Mouse (Mus musculus): ENCODE data around the gene D630003M21Rik. TPM values are rescaled to one million over a fixed set of nuclear protein-coding genes. Genes with fewer than 3 reads are reported as not detected.

D630003M21Rik gene
- total RNA-seq, 2 experiments from 2014 or later: 1.2 to 2.2 TPM

- no peak for TF ChIP-seq CTCF (IDR thresholded peaks at IDR 0.05)
Measured at GRCm38 (mm10) chr2:158250558-158250957, 21.5 kb upstream of the D630003M21Rik start.

DNA sequence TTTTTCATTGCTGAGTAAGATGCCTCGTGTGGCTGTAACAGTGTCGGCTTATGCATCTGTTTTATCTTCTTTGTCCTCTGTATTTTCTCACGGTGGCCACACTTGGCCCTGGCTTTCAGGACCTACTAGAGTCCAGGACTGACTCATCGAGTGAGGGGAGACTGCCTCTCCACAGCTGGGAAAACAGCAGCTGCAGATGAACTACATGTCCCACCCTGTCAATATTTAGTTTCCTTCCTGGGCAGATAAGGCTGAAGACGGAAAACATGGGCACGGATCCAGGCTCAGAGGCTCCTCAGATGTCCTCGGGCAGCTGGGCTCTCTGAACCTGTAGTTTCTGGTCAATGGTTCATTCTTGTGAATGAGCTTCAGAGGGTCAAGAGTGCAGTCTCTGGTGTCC, 19.3 kb upstream of the D630003M21Rik start:
- intact Hi-C loops (cut with DNase I): no loop called here
- peak; percentile 73 for DNase-seq
- TF ChIP-seq CTCF (IDR thresholded peaks at IDR 0.05): no peak
- no peak overlapping the region for H3K4me3 ChIP-seq
- peak overlapping the region; percentile 56 for H3K27ac ChIP-seq

More at GRCm38 (mm10) chr2:158250558-158250957, 21.5 kb upstream of the D630003M21Rik start:
- Histone ChIP-seq H3K4me3 (no peak overlapping the region), H3K27ac (no peak overlapping the region)
- DNase-seq: no peak
- intact Hi-C loops (cut with DNase I): no loop called here

DNA sequence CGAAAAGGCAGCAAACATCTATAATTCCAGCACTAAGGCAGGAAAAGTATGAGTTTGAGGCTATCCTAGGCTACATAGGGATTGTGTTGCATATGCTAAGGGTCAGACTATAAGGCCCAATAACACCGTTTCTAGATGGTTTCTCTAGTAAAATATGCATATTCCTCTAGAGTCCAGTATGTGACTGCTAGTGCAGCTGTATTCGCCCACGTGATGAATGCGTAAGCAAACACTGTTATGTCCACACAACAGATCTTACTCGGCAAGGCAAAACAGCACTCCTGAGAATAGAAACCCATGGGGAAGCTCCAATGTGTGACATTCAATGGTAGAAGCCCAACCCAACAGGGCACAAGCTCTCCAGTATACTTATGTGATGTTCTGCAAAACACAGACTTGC, 18.8 kb upstream of the D630003M21Rik start:
- H3K27ac ChIP-seq: peak overlapping the region; percentile 56
- DNase-seq: no peak
- no peak overlapping the region for H3K4me3 ChIP-seq
- no peak for TF ChIP-seq CTCF (IDR thresholded peaks at IDR 0.05)
- intact Hi-C loops (cut with DNase I): no loop called here

DNA sequence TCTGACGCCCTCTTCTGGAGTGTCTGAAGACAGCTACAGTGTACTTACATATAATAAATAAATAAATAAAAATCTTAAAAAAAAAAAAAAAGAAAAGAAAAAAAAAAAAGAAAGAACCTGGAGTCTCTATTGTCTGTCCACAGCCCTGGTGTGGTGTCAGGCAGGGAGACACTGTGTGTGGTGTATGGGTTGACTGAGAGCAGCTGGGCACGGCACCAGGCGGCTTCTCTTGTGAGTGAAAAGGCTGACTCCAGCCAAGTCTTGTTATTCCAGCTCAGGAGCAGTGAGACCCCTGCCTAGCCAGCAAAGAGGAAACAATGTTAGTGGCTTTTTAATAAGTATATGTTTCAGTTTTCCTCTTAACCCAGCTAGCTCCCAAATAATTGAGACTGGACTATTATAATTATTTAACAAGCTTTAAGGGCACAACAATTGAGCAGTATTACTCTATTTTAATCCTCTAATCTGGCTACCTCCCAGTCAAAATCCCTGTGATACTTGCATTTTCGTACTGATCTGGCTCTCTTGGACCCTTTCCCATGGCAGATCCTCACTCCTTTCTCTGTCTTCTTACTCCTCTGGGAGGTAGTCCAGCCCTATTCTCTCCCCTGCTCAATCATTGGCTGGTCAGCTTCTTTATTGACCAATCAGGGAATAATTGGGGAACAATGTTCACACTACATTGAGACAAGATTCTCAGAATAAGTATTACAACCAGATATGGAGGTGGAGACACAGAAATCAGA, 16.2 kb upstream of the D630003M21Rik start:
- no peak for DNase-seq
- H3K27ac ChIP-seq: no peak overlapping the region
- TF ChIP-seq CTCF (IDR thresholded peaks at IDR 0.05): no peak
- intact Hi-C loops (cut with DNase I): no loop called here
- no peak overlapping the region for H3K4me3 ChIP-seq

- peak overlapping the region; percentile 56 for H3K27ac ChIP-seq
- intact Hi-C loops (cut with DNase I): no loop called here
Measured at GRCm38 (mm10) chr2:158243129-158243870, 14.3 kb upstream of the D630003M21Rik start.

GRCm38 (mm10) chr2:158242170-158242896, 13.3 kb upstream of the D630003M21Rik start:
- Histone ChIP-seq H3K4me3 (peak overlapping the region; percentile 1; the same call in 1 of the 2 replicates), H3K27ac (peak overlapping the region; percentile 49)
- intact Hi-C loops (cut with DNase I): no loop called here
- no peak for TF ChIP-seq CTCF (IDR thresholded peaks at IDR 0.05)
- DNase-seq: peak; percentile 75

More at GRCm38 (mm10) chr2:158243129-158243870, 14.3 kb upstream of the D630003M21Rik start:
- DNase-seq: peak; percentile 59
- no peak for TF ChIP-seq CTCF (IDR thresholded peaks at IDR 0.05)
- H3K4me3 ChIP-seq: no peak overlapping the region; the same call in 1 of the 2 replicates

DNA sequence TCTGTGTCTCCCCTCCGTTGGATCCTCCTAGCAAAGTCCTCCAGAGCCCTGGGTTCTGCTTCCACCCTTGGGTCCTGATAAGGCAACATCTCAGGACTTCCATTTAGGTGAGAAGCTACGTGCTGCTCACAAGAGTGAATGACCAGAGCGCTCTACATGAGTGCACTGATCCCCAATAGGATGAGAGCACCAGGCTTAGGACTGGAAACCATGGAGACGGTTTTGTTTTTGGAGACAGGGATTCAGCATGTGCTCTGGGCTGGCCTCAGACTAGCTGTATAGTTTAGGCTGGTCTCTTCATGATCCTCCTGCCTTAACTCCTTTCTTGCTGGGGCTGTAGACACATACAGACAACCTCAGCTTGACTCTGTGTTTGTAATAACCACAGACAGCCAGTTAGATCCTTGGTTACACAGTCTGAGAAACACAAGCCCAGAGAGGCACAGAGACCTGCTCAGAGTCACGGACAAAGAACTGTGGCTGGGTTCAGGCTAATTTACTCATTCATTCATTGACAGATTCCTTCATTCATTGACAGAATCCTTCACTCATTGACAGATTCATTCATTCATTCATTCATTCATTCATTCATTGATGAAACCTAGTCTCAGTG, 12.2 kb upstream of the D630003M21Rik start:
- DNase-seq: no peak
- intact Hi-C loops (cut with DNase I): no loop called here
- Histone ChIP-seq H3K4me3 (no peak overlapping the region), H3K27ac (no peak overlapping the region)
- no peak for TF ChIP-seq CTCF (IDR thresholded peaks at IDR 0.05)

DNA sequence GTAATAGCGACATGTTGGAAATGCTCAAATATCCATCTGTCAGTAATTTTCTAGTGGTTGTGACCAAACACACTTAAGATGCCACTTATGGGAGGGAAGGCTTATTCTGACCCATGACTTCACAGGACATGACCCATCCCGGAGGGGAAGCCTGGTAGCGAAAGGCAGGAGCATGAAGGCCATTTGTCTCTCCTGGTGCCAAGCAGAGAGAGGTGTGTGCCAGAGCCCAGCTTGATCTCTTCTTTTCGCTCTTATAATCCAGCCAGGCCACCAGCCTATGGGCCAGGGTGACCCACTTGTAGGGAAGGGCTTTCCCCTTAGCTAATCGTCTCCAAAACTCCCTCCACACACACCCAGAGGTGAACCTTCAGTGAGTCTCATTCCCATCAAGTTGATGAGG, 9.1 kb upstream of the D630003M21Rik start:
- no peak for DNase-seq
- no peak for TF ChIP-seq CTCF (IDR thresholded peaks at IDR 0.05)
- Histone ChIP-seq H3K4me3 (no peak overlapping the region), H3K27ac (no peak overlapping the region)
- intact Hi-C loops (cut with DNase I): no loop called here

DNA sequence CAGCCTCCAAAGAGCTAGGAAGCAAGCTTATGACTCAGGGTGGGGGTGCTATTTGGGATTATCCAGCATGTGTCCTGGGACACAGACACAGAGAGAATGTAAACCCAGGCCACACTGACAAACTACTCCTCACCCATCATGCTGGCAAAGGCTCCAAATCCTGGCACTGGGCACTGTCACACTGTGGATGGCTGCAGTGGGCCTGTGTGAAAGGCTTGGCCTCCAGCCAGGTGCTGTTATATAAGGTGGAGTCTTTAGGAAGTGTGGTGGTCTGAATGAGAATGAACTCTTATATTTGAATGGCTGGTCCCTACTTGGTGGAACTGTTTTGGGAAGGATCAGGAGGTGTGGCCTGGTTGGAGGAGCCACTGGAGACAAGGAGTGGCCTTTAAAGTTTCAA, 7.7 kb upstream of the D630003M21Rik start:
- no peak for TF ChIP-seq CTCF (IDR thresholded peaks at IDR 0.05)
- no peak overlapping the region for H3K4me3 ChIP-seq
- no peak for DNase-seq
- intact Hi-C loops (cut with DNase I): no loop called here
- H3K27ac ChIP-seq: no peak overlapping the region

DNA sequence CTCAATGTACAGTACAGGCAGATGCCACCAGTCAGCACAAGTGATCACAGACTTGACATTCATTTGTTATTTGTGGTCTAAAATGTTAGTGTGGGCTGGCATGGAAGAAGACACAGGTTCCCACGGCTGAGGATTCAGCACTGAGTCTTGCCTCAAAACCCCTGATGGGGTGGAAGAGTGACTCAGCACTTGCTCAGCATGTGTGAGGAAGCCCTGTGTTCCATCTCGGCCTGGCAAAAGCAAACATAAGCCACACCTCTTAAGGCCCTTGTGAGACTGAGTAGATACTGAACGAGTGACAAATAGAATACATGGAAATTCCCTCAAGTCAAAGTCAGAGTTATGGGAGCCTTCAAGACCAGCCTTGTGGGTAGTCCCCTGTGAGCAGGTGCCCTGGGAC, 4.1 kb upstream of the D630003M21Rik start:
- H3K4me3 ChIP-seq: no peak overlapping the region
- no peak for TF ChIP-seq CTCF (IDR thresholded peaks at IDR 0.05)
- no peak for DNase-seq
- intact Hi-C loops (cut with DNase I): no loop called here
- H3K27ac ChIP-seq: no peak overlapping the region

DNA sequence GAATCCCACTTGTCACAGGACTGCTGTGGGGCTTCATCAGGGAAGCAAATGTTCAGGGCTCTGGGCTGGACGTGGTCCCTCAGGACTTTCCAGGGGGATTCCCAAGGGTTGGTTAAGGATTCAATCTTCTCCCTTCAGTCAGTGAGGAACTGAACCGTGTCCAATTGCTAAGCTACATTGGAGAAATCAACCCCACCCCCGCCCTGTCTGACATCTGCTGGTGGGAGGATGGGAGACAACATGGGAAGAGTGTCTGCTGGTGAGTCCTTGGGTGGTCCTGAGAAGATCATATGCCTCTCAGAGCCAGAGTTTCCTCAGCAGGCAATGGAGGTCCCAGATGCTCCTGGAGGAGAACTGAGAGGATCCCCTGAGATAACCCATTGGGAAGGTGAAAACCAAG, 3.4 kb upstream of the D630003M21Rik start:
- Histone ChIP-seq H3K27ac (no peak overlapping the region), H3K4me3 (no peak overlapping the region)
- TF ChIP-seq CTCF (IDR thresholded peaks at IDR 0.05): no peak
- intact Hi-C loops (cut with DNase I): no loop called here
- no peak for DNase-seq

- H3K4me3 ChIP-seq: no peak overlapping the region
- intact Hi-C loops (cut with DNase I): no loop called here
- H3K27ac ChIP-seq: peak overlapping the region; percentile 35
- no peak for TF ChIP-seq CTCF (IDR thresholded peaks at IDR 0.05)
- DNase-seq: no peak
Measured at GRCm38 (mm10) chr2:158231071-158231470, 2.0 kb upstream of the D630003M21Rik start.
